Mouse (Mus musculus) mature B cell (primary cell): Measurements from ENCODE around the gene Kremen1.

Experiments used
- in situ Hi-C: fragments of 300-500 bp; cut with MboI; formaldehyde crosslinking; loops from 2 replicates; pipeline ENCODE4 v1.14.3; 2019

The Kremen1 gene

DNA sequence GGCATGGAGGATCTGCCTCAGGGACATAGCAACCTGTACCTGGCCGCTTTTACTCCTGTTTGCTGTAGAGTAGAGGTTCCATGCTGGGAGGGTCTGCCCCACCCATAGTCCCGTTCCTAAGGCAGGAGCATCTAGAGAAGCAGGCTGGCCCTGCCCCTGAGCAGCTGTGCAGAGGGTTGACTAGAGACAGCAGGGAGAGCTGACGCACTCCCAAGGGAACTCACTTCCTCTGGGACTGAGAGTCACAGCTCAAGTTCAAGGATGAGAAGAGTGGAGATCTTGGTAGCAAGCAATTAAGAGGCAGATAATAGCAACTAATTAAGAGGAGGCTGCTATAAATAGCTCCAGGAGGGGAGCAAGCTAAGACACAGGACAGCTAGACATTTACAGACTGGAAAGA lies 88.5 kb downstream of the Kremen1 start:
- in situ Hi-C loops, result no loop called here

DNA sequence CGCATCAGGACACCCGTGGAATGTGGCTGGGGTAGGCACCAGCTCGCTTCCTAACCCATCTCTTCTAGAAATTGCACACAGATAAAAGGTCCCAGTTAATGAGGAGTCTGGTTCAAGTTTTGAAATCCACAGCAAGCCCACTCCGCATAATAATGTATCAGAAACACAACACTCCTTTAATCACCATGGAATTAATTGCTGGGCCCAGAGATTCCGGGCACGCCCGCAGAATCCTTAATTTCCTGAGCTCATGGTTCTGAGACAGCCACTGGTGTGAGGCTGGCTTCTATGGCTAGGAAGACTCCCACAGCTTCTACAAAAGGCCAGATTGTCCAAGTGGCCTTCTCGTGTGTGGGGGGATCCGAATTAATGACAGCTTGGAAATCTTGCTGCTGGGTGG lies 94.0 kb downstream of the Kremen1 start:
- in situ Hi-C loops, result no loop called here

DNA sequence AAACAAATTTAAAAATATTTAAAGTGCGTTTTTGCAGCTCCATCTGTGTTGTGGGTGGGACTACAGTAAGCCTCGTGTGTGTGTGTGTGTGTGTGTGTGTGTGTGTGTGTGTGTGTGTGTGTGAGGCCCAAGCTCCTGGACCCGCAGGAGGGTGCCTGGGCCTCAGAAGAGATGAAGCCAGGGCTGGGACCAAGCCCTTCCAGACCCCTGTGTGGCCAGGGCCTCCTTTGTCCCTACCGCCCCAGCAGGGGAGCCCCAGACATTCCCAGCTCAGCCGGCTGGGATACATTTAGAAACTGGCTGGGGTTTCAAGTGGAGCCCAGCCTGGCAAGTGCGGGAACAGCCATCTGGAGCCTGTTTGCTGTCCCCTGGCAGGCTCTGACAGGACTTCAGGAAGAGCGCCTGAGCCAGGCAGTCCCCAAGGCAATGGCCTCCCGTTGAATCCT lies 95.9 kb downstream of the Kremen1 start:
- in situ Hi-C loops, result no loop called here

DNA sequence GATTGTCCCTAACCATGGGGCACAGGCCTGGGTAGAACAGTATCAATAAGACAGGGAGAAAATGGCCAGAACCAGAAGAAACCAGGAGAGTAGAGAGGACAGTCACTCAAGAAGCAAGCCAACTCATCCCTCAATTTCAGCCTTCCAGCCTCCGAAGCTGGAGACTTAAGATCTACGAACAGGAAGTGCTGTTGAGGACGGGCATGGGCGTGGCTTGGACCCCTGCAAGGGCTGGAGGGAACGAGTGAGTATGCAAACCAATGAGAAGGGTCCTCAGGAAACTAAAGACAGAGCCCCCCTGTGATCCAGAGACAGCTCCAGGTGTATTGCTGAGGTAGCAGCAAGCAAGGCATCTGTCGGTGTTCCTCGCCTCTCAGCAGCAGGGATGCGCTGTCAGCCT lies 97.0 kb downstream of the Kremen1 start:
- in situ Hi-C loops, result no loop called here

DNA sequence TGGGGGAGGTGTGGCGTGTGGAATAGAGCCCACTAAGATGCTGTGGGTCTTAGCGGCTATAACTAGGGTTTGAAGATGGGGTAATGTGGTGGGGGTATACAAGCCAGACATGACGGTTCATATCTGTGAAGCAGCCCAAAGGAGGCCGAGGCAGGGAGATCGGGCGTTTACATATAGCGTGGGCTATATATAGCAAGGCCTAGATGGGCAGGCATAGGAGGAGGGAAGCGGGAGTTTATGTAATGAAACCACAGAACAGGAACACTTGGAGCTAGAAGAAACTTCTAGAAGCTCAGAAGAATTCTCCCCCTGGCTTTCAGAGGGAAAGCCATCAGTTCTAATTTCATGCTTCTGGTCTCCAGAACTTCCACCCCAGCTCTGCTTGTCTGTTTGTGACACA lies 97.9 kb downstream of the Kremen1 start:
- in situ Hi-C loops, result no loop called here

DNA sequence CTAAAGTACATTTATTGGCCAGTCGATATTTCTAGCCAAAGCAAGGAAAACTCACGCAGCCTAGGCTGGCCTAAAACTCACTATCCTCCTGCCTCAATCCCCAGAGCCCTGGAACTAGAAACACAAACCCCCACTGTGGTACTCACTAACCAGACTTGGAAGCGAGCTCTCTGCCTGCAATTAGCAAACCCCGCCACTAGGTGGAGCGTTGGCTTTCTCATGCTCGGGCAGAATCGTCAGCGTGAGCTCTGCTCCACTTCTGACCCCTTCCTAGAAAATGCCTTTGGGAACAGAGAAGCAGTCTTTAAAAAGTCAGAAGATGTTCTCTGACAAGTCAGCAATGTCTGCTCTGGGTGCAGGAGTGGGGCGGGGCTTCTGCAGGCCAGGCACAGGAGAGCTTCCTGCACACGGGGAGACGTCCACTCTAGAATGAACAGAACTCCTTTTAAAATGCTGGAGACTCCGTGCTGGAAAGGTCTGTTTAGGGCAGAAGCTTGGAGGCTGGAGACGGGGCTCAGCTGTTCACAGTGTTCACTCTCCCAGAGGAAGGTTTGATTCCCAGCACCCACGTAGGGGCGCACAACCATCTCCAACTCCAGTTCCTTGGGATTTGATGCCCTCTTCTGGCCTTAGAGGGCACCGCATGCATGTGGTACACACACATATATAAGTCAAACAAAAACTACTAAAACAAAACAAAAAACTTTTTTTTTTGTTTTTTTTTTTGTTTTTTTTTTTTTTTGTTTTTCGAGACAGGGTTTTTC lies 100.5 kb downstream of the Kremen1 start:
- in situ Hi-C loops, result no loop called here

DNA sequence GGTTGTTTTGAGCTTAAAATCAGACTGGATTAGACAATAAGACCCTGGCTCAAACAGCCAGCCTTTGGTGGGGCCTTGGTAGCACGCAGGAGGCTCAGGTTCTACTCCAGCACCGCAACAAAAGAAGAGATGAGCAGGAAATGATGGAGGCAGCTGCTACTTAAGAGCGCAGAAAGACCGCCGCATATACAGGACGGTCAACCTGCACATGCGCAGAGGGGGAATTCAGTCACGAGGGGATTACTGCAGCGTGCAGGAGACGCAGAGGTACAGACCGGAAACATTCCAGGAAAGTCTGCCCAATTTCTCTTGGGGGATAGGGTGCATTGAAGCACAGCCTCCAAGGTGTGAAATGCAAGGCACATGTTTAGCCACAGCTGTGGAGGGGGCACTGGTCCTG lies 103.3 kb downstream of the Kremen1 start:
- in situ Hi-C loops, result no loop called here

DNA sequence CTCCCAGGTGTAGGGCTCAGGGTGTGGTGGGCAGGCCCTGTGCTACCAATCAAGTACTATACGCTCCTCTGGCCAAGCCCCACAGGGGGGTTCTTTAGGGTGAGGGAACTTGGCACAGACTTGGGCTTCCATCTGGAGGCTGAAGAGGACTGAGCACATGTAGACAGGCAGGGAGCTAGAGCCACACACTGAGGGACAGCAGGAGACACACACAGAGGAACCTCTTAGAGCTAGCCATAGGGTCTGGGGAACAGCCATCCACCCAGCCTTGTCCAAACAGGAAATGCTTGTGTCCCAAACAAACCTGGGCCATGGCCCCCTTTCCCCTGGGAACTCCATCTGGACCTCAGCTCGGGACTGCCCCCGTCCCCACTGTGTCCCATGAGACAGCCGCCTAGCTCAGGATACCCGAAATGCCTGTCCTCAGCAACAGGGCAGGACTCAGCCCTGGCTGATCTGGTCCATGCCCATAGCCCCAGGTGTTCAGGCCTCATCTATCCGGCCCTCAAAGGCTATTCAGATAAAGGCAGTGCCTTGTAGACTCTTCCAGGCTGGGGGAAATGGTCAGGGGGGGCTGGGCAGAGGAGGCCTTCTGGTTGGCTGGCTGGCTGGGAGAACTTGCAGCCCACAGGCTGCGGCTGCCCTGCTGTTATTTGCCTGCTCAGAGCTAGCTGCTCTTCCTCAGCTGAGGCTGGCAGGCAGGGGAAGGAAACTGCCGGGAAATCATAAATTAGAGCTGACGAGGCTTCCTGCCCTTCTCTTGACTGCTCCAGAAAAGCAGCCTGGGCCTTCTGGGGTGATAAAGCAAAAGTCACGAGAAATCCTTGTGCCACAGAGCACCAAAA lies 106.2 kb downstream of the Kremen1 start:
- in situ Hi-C loops, result no loop called here

DNA sequence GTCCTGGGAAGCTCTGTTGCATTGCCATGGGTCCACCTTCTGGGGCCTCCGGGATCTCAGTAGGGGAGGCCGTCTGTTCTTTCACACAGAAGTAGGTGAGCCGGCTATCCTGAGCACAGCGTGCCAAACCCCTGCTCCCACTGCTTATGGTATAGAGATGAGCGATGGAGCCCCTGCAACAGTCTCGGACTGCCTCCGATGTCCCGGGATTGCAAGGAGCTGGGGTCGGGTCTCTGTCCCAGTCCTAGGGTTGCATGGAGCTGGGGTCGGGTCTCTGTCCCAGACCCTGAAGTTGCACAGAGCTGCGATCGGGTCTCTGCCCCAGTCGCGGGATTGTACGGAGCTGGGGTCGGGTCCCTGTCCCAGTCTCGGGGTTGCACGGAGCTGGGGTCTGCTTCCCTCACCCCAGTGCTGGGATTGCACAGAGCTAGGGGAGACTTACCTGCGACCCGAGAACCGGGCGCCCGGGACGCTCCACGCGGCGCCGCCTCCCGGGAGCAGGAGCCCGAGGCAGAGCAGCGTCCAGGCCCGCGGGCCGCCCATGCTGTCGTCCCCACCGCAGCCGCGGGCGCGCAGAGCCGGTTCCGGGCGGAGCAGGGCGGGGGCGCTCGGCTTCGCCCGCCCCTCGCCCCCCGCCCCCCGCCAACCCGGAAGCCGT lies 109.5 kb downstream of the Kremen1 start, which contains the start of gene Emid1:
Emid1 (minus strand) TSS at position 578 of the 658 bp plus-strand sequence.
- in situ Hi-C loops, result no loop called here

DNA sequence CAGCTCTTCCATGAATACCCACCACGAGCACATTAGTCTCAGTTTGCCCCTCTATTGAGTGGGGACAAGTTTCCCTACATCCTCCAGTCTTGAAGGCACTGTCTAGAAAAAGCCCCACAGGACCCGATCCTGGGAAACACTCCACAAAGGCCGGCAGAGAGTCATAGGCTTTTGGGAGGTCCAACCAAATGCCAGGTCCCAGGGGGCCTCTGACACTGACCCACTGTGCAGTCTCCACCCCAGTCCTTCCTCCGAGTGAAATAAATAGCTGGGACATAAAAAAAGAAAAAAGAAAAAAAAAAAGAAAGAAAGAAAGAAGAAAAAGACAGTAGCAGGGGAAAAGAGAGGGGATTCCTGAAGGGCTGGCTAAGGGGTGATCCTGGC lies 110.1 kb downstream of the Kremen1 start:
- in situ Hi-C loops, result no loop called here

DNA sequence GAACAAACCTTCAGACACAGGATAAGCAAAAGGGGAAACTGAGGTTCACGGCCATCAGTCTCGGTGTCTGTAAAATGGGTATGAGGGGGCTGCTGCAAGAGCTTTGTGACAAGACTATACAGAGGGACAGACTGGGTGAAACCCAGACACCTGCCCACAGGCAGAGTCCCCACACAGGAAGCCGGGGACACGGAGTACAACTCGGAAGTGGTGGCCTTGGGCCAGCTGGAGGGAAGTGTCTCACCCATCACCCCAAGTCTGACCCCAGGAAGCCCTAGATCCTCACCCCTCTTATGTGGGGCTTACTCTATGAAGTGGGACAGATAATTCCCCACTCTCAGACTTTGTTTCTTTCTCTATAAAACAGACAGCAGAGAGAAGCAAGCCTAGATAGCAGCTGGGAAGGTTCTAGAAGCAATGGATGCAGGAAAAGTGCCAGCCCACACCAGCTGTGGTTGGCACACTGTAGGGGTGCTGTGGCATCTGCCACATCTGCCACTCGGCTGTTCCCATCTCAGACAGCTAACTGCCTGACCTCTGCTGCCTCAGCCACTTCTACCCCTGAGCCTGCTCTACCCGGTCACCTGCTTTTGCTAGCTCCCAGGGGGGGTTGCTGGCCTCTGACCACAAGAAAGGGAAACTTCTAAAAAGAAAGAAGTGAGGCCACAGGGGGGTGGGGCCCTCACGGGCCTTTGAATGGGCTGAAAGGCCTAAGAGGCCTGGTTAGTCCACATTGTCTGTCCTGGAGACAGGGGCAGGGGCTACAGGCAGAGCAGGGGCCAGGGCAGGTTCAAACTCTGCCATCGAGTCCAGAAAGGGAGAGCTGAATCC lies 110.7 kb downstream of the Kremen1 start:
- in situ Hi-C loops, result no loop called here

DNA sequence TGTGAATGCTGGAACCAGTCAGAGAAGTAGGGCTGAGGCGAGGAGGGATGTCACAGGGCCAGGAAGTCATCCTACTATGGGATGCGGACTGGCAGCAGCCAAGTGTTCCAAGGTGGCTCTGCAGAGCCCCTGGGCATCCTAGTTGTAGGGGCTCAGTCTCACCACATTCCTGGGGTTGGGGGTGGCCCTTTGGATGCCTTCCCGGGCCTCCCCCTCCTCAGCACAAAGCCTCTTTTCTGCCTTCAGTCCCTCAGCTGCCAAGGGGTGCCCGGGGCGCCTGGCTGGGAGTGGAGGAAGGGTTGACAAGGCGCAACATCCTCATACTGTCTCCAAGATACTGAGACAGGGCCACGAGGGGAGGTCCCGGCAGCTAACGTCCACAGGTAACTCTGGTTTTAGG lies 111.4 kb downstream of the Kremen1 start:
- in situ Hi-C loops, result no loop called here

DNA sequence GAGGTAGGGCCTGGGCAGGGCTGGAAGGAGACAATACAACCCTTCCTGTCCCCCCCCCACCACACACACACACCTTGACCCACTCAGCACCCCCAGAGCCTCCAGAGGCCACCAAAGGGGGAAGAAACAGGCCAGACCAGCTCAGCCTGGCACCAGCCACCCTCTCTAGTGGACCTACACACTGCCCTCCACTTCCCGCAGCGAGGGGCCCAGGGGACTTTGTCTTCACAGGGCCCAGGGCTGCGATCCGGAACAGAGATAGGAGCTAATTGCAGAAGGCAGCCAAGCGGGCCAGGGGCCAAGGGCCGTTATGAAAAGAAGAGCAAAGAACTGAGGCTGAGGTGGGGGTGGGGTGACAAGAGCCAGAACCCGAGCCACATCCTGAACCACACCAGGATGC lies 112.1 kb downstream of the Kremen1 start:
- in situ Hi-C loops, result no loop called here

DNA sequence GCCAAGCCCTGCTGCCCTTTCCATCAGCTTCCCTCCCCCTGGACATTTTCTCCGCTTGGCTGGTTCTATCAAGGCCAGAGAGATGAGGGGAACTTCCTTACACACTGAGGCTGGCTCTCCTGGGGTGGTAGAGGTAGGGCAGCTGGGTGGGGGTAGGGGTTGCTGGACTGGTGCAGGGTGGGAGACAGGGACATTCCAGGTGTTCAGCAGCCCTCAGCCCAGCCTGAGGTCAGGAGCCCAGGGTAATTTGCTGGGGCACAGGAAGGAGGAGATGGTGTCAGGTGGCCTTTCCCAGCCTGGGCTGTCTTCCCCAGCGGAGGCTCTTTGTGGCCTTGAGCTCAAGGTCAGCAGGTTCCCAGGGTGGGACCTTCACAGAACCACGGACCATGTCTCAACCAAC lies 115.8 kb downstream of the Kremen1 start:
- in situ Hi-C loops, result no loop called here

DNA sequence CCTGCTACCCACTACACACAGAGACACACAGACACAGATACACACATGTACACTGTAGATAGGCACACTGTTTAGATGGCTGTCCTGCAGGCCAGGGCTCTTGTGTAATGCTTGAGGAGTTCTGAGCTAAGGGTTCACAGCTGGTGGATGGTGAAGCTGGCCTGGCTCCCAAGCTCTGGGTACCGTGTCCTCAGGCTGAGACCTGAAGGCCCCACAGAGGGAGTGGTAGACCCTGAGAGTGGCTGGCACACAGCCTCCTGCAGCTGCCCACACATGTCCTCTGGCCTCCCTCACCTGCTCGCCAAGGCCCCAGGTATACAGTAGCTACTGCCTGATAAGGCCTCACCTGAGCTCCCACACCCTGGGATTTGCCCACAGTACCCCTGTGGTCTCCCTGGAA lies 119.4 kb downstream of the Kremen1 start:
- in situ Hi-C loops, result no loop called here
